Mouse (Mus musculus) MEL (cell line): ENCODE measurements around the gene Senp1. TPM values are rescaled to one million over a fixed set of nuclear protein-coding genes. Genes with fewer than 3 reads are reported as not detected.
A peak's percentile ranks its signal among the peaks of the same experiment; 100 is the strongest.

Experiments
- DNase-seq: peaks from one replicate; pipeline ENCODE4 v3.0.0; 2011; ENCODE audit warnings: low read depth, low spot score
- H3K27ac ChIP-seq: 2 replicates; pipeline ENCODE4 v1.5.1; 2012; ENCODE audit warnings: low read depth, mild to moderate bottlenecking, control low read depth, low read length, moderate library complexity; ENCODE audit not compliant: control insufficient read depth
- H3K27me3 ChIP-seq, 2 experiments: fragments of 150-350 bp in 1 of 2; sonication (generic) in 1 of 2; 2 replicates each; pipeline ENCODE4 v1.6.1; 2012; ENCODE audit warnings: low read length in 2 of 2, mild to moderate bottlenecking in 2 of 2, improper control_type of control experiment in 1 of 2, moderate library complexity in 1 of 2; ENCODE audit not compliant: insufficient read depth in 2 of 2, control insufficient read depth in 1 of 2
- H3K36me3 ChIP-seq, 2 experiments: 2 replicates each; pipeline ENCODE4 v1.6.1; 2012 to 2014; ENCODE audit warnings: low read length in 2 of 2, improper control_type of control experiment in 1 of 2, inconsistent platforms in 1 of 2, mild to moderate bottlenecking in 1 of 2; ENCODE audit not compliant: insufficient read depth in 2 of 2, control insufficient read depth in 1 of 2
- H3K4me1 ChIP-seq, 2 experiments: fragments of 150-350 bp in 1 of 2; sonication (generic) in 1 of 2; 2 replicates each; pipeline ENCODE4 v1.6.1; 2012; ENCODE audit warnings: low read length in 2 of 2, improper control_type of control experiment in 1 of 2, mild to moderate bottlenecking in 1 of 2; ENCODE audit not compliant: insufficient read depth in 2 of 2, control insufficient read depth in 1 of 2
- H3K4me3 ChIP-seq, 2 experiments: fragments of 150-350 bp in 1 of 2; sonication (generic) in 1 of 2; 2 replicates each; pipeline ENCODE4 v1.5.1; 2012; ENCODE audit warnings: low read depth in 2 of 2, low read length in 2 of 2, mild to moderate bottlenecking in 2 of 2, moderate library complexity in 2 of 2, control low read depth in 1 of 2, improper control_type of control experiment in 1 of 2; ENCODE audit not compliant: control insufficient read depth in 1 of 2, insufficient read depth in 1 of 2
- H3K79me2 ChIP-seq: 2 replicates; pipeline ENCODE4 v1.6.1; 2012; ENCODE audit warnings: mild to moderate bottlenecking, low read length, moderate library complexity; ENCODE audit not compliant: control insufficient read depth, poor library complexity, insufficient read depth
- H3K9ac ChIP-seq: 2 replicates; pipeline ENCODE4 v1.6.1; 2012; ENCODE audit warnings: low read depth, mild to moderate bottlenecking, control low read depth, low read length, moderate library complexity; ENCODE audit not compliant: control insufficient read depth, poor library complexity, severe bottlenecking
- H3K9me3 ChIP-seq: fragments of 150-350 bp; sonication (generic); replicated peaks from 2 replicates; pipeline ENCODE4 v1.6.1; 2012; ENCODE audit warnings: mild to moderate bottlenecking, low read length, improper control_type of control experiment, moderate library complexity; ENCODE audit not compliant: insufficient read depth
- CTCF ChIP-seq, 3 experiments: IDR thresholded peaks in 2 of 3; conservative IDR thresholded peaks in 1 of 3; 2 replicates each; pipeline ENCODE4 v1.5.1; 2011 to 2012; ENCODE audit warnings: low read length in 3 of 3, low read depth in 2 of 3, mild to moderate bottlenecking in 2 of 3, improper control_type of control experiment in 1 of 3, inconsistent platforms in 1 of 3, mixed read lengths in 1 of 3, moderate library complexity in 1 of 3; ENCODE audit not compliant: control insufficient read depth in 1 of 3, insufficient read depth in 1 of 3, poor library complexity in 1 of 3, severe bottlenecking in 1 of 3
- E2F4 ChIP-seq: IDR thresholded peaks from 2 replicates; pipeline ENCODE4 v1.6.1; 2011; ENCODE audit warnings: low read depth, low read length, improper control_type of control experiment, borderline replicate concordance
- ETS1 ChIP-seq: IDR thresholded peaks from 2 replicates; pipeline ENCODE4 v1.6.1; 2012; ENCODE audit warnings: low read depth, mild to moderate bottlenecking, inconsistent platforms, low read length, improper control_type of control experiment, moderate library complexity
- GATA1 ChIP-seq: IDR thresholded peaks from 2 replicates; pipeline ENCODE4 v1.6.1; 2011; ENCODE audit warnings: low read depth, low read length, improper control_type of control experiment
- MAFK ChIP-seq: IDR thresholded peaks from 2 replicates; pipeline ENCODE4 v1.6.1; 2011; ENCODE audit warnings: low read depth, mild to moderate bottlenecking, low read length, improper control_type of control experiment, borderline replicate concordance
- MAX ChIP-seq: IDR thresholded peaks from 2 replicates; pipeline ENCODE4 v1.6.1; 2011; ENCODE audit warnings: low read length, improper control_type of control experiment
- MAZ ChIP-seq: IDR thresholded peaks from 2 replicates; pipeline ENCODE4 v1.6.1; 2012; ENCODE audit warnings: low read depth, mild to moderate bottlenecking, inconsistent platforms, low read length, improper control_type of control experiment
- MXI1 ChIP-seq: IDR thresholded peaks from 2 replicates; pipeline ENCODE4 v1.6.1; 2011; ENCODE audit warnings: mild to moderate bottlenecking, low read depth, low read length, improper control_type of control experiment
- NELFE ChIP-seq: IDR thresholded peaks from 2 replicates; pipeline ENCODE4 v1.6.1; 2011; ENCODE audit warnings: low read depth, low read length, improper control_type of control experiment
- NRF1 ChIP-seq: IDR thresholded peaks from 2 replicates; pipeline ENCODE4 v1.6.1; 2014; ENCODE audit warnings: low read depth, mild to moderate bottlenecking, inconsistent platforms, low read length, improper control_type of control experiment, moderate library complexity; ENCODE audit not compliant: poor library complexity, insufficient read depth, severe bottlenecking
- POLR2AphosphoS2 ChIP-seq: IDR thresholded peaks from 2 replicates; pipeline ENCODE4 v1.6.1; 2011; ENCODE audit warnings: low read length, improper control_type of control experiment
- RCOR1 ChIP-seq: IDR thresholded peaks from 2 replicates; pipeline ENCODE4 v1.6.1; 2012; ENCODE audit warnings: low read depth, mild to moderate bottlenecking, inconsistent platforms, low read length, improper control_type of control experiment
- SMC3 ChIP-seq: IDR thresholded peaks from 2 replicates; pipeline ENCODE4 v1.6.1; 2011; ENCODE audit warnings: low read depth, low read length, improper control_type of control experiment
- TAL1 ChIP-seq: IDR thresholded peaks from 2 replicates; pipeline ENCODE4 v1.6.1; 2012; ENCODE audit warnings: mild to moderate bottlenecking, inconsistent platforms, low read length, moderate library complexity, mixed read lengths
- TCF12 ChIP-seq: IDR thresholded peaks from 2 replicates; pipeline ENCODE4 v1.6.1; 2014; ENCODE audit warnings: low read depth, mild to moderate bottlenecking, inconsistent platforms, low read length, improper control_type of control experiment, moderate library complexity
- UBTF ChIP-seq: IDR thresholded peaks from 2 replicates; pipeline ENCODE4 v1.6.1; 2012; ENCODE audit warnings: low read depth, mild to moderate bottlenecking, inconsistent platforms, low read length, improper control_type of control experiment, moderate library complexity, borderline replicate concordance; ENCODE audit not compliant: insufficient read depth
- USF2 ChIP-seq, 2 experiments: IDR thresholded peaks; 2 replicates each; pipeline ENCODE4 v1.6.1; 2011 to 2012; ENCODE audit warnings: improper control_type of control experiment in 2 of 2, low read length in 2 of 2, borderline replicate concordance in 1 of 2, inconsistent platforms in 1 of 2, low read depth in 1 of 2, mild to moderate bottlenecking in 1 of 2; ENCODE audit not compliant: insufficient read depth in 1 of 2
- ZC3H11A ChIP-seq: IDR thresholded peaks from 2 replicates; pipeline ENCODE4 v1.6.1; 2012; ENCODE audit warnings: low read depth, mild to moderate bottlenecking, inconsistent platforms, low read length, improper control_type of control experiment
- ZKSCAN1 ChIP-seq: IDR thresholded peaks from 2 replicates; pipeline ENCODE4 v1.6.1; 2012; ENCODE audit warnings: low read depth, mild to moderate bottlenecking, inconsistent platforms, low read length, improper control_type of control experiment, moderate library complexity
- ZMIZ1 ChIP-seq: IDR thresholded peaks from 2 replicates; pipeline ENCODE4 v1.6.1; 2012; ENCODE audit warnings: low read depth, mild to moderate bottlenecking, inconsistent platforms, low read length, improper control_type of control experiment, moderate library complexity
- polyA plus RNA-seq, 2 experiments: library from polyadenylated mRNA; stranded (reverse) in 1 of 2; unstranded in 1 of 2; fragments of >175 nt in 1 of 2; fragments of >200 nt in 1 of 2; gene quantifications; 2 replicates each; pipeline versions ENCODE4 v1.2.1 to v1.2.4; 2012; ENCODE audit warnings: low replicate concordance in 2 of 2, low read depth in 1 of 2; ENCODE audit not compliant: insufficient read length in 2 of 2, insufficient read depth in 1 of 2, missing spikeins in 1 of 2
- total RNA-seq: library from RNA; depleted of rRNA; stranded (reverse); fragments of 300-350 nt; gene quantifications from 2 replicates; pipeline ENCODE4 v1.2.3, GENCODE M21; 2012

The Senp1 gene
- total and polyA plus RNA-seq, 3 experiments = 34.1 to 96.5 TPM; not detected in 1

DNA sequence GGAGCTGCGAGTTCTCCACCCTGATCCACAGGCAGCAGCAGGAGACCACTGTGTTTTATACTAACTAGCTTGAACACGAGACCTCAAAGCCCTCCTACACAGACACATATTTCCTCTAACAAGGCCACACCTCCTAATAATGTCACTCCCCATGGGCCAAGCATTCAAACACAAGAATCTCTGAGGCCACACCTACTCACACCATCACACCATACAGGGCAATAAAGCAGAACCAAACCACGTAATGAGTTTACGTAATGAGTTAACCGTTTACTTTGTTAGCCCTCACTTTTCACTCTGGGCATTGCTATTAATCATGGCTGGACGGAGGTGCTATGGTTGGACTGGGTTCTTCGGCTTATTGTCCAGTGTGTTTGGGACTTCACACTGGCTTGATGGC, 46.2 kb upstream of the Senp1 start:
- TF ChIP-seq NRF1 (no peak), MXI1 (no peak), MAFK (no peak)
- H3K4me3 ChIP-seq = no peak overlapping the region
- H3K9me3 ChIP-seq = no peaks in the 10 kb centered on the region
- peaks cover 2% of the 10 kb centered on the region for H3K79me2 ChIP-seq
- DNase-seq = peak; percentile 62
- H3K36me3 ChIP-seq = peaks cover 4 to 15% of the 10 kb centered on the region in 2 experiments
- no peaks in the 10 kb centered on the region for H3K27me3 ChIP-seq
- H3K9ac ChIP-seq = no peak overlapping the region
- H3K27ac ChIP-seq = no peak overlapping the region
- H3K4me1 ChIP-seq = peaks cover 4 to 6% of the 10 kb centered on the region in 2 experiments; a peak in 2 of 4 replicates

DNA sequence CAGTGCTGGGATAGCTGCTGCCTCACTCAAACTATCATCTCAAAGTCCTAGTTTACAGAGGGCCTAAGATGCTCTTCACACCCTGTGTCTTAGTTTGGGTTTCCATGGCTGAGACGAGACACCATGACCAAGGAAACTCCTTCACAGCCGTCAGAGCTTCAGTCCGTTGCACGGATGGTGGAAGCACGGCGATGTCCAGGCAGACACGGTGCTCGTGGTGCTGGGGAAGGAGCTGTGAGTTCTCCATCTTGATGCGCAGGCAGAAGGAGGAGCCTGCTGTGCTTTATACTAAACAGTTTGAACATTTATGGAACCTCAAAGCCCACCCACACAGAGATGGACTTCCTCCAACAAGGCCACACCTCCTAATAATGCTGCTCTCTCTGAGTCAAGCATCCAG, 43.3 kb upstream of the Senp1 start:
- no peaks in the 10 kb centered on the region for H3K79me2 ChIP-seq
- H3K4me3 ChIP-seq = no peak overlapping the region
- 0 out of 4 replicates have a peak, but pooled peaks cover 0 to 2% of the 10 kb centered on the region in 2 experiments for H3K4me1 ChIP-seq
- H3K9ac ChIP-seq = no peak overlapping the region
- H3K36me3 ChIP-seq = peaks cover 0 to 23% of the 10 kb centered on the region in 2 experiments; a peak in 2 of 4 replicates
- no peak overlapping the region for H3K27ac ChIP-seq
- DNase-seq = peak; percentile 48
- TF ChIP-seq MXI1 = no peak
- no peak for TF ChIP-seq RCOR1
- TF ChIP-seq CTCF (IDR thresholded peaks at IDR 0.05 in 2 of 3, conservative IDR thresholded peaks at IDR 0.05 in 1 of 3; ENCODE audit: control insufficient read depth in 1 of 3, insufficient read depth in 1 of 3, low read depth in 2 of 3, low read length in 3 of 3, poor library complexity in 1 of 3, severe bottlenecking in 1 of 3) = no peak
- no peak for TF ChIP-seq USF2 (IDR thresholded peaks at IDR 0.05; ENCODE audit: borderline replicate concordance in 1 of 2, insufficient read depth in 1 of 2, low read depth in 1 of 2, low read length in 2 of 2)
- TF ChIP-seq MAZ = no peak
- no peak for TF ChIP-seq E2F4
- TF ChIP-seq ZKSCAN1 = no peak
- no peak for TF ChIP-seq MAX
- TF ChIP-seq GATA1 = no peak
- no peak for TF ChIP-seq POLR2AphosphoS2
- TF ChIP-seq ZMIZ1 = no peak
- TF ChIP-seq ZC3H11A = no peak
- TF ChIP-seq TCF12 = no peak
- TF ChIP-seq UBTF = no peak
- no peak for TF ChIP-seq SMC3
- TF ChIP-seq MAFK = no peak
- no peak for TF ChIP-seq ETS1
- no peak for TF ChIP-seq NELFE
- no peak for TF ChIP-seq TAL1
- no peaks in the 10 kb centered on the region for H3K9me3 ChIP-seq
- H3K27me3 ChIP-seq = no peaks in the 10 kb centered on the region
